Comparison of ENCODE assay signal across 8 mouse cellular contexts in genomic region chr9:71831756-71832699, GRCm38 (mm10).
DNase-seq lines count a peak whose midpoint lies in the region; ATAC-seq and TF ChIP-seq lines count a peak whose summit lies in the region.

No protein-coding gene starts in this region.

- H3K9me3 ChIP-seq in G1E (replicated peaks) = no peaks in the 10 kb centered on the region

- H3K27me3 ChIP-seq in G1E (ENCODE audit: insufficient read depth, low read length) = peaks cover 8% of the 10 kb centered on the region

- peak; percentile 81 for TF ChIP-seq CTCF in G1E (IDR thresholded peaks at IDR 0.05; ENCODE audit: low read depth, low read length)
- TF ChIP-seq CTCF in lung, adult 2 months (IDR thresholded peaks at IDR 0.05; ENCODE audit: insufficient read depth, low read length) = peak; percentile 60

- H3K36me3 ChIP-seq in G1E (replicated peaks) = no peaks in the 10 kb centered on the region

- DNase-seq in 3T3-L1 (ENCODE audit: low read depth, low spot score) (peak; percentile 48), G1E (ENCODE audit: low spot score) (peak; percentile 69)
- peak; percentile 68 for DNase-seq in cerebellum, adult 8-10 months
- DNase-seq in gastrocnemius, postnatal 25 days = peak; percentile 61
- DNase-seq in kidney, postnatal 14 days = peak; percentile 65
- DNase-seq in lung, adult 2 months = peak; percentile 88
- peak; percentile 38 for DNase-seq in right cerebral cortex, postnatal 25 days
- peak; percentile 67 to 79 for DNase-seq in urinary bladder, postnatal 36 days (ENCODE audit: low spot score in 2 of 2)

- ATAC-seq in G1E (ENCODE audit: extremely low read depth, insufficient number of reproducible peaks, low FRiP score, poor library complexity, severe bottlenecking) = peak; percentile 15; the same call in 1 of the 2 replicates

- H3K4me3 ChIP-seq in G1E (ENCODE audit: low read depth, low read length) = no peak overlapping the region; the same call in 1 of the 2 replicates
- peak overlapping the region; percentile 6 for H3K4me3 ChIP-seq in lung, adult 2 months (replicated peaks; ENCODE audit: extremely low read depth, low read depth, low read length)

- no peak for TF ChIP-seq POLR2A in lung, adult 2 months (IDR thresholded peaks at IDR 0.05; ENCODE audit: borderline replicate concordance, extremely low read depth, low read depth, low read length)

- peaks cover 11% of the 10 kb centered on the region for H3K4me1 ChIP-seq in G1E (ENCODE audit: insufficient read depth, low read depth, low read length)
- peaks cover 3% of the 10 kb centered on the region; the same call in 1 of the 2 replicates for H3K4me1 ChIP-seq in lung, adult 2 months (ENCODE audit: control insufficient read depth, insufficient read depth, low read length)

- WGBS in lung, adult 2 months = 44% methylated on average over 26 of the region's 26 CpGs

Comparison
In these comparisons a context has a peak if more than half of its experiments do, and no peak if none do; other contexts are left out.
1. DNase-seq: peak in every context shown above with its lines; median percentile 88 in lung, adult 2 months; 73 in urinary bladder, postnatal 36 days; 69 in G1E; 68 in cerebellum, adult 8-10 months; 65 in kidney, postnatal 14 days; 61 in gastrocnemius, postnatal 25 days; 48 in 3T3-L1; 38 in right cerebral cortex, postnatal 25 days.